Mouse (Mus musculus): ENCODE results near the gene Llgl2. TPM values are rescaled to one million over a fixed set of nuclear protein-coding genes. Genes with fewer than 3 reads are reported as not detected.

Llgl2 gene
- 12.8 and 20.8 TPM in 2 replicates for polyA plus RNA-seq (2012)

DNA sequence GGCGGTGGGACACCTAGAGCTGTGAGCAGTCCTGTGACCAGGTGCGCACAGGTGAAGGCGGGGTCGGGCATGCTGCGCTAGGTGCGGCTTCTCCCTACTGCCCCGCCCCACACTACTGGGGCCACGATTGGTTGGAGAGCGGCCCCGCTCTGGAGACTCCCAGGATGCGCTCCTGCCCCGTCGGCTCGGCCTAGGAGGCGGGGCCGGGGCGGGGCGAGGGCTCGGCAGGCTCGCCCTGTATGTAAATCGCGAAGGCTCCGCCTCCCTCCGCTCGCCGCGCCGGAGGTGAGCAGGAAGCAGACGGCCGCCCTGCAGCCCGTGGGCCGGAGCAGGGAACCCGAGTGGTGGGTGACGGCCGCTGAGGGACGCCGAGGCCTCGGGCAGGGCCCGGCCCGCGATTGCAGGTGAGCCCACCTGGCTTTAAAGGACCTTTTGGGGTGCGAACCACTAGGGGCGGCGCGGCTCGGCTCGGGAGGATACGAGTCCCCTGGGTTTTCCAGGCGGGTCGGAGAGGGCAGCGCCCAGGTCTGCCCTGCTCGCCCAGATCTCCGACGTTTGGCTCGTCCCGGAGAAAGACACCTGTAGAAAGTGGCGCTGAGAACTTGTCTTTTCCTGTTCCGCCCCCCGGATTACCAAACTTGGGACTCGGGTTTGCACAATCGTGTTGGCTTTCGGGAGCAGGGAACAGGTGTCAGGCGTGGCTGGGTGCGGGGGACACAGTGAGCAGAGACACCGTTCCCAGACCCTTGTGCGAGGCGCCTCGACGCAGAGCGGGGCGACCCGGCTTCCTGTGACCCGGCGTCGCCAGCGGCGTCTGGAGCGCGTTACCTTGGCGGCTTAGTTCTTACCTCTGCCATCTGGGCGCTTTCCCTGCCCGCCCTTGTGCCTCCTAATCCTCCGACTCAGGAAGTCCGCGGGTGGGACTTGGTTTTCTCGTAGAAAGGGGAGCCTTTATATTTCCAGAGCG lies at the start of gene Llgl2:
Gene Llgl2 (plus strand): TSS at position 276 of the 967 bp plus-strand sequence.

DNA sequence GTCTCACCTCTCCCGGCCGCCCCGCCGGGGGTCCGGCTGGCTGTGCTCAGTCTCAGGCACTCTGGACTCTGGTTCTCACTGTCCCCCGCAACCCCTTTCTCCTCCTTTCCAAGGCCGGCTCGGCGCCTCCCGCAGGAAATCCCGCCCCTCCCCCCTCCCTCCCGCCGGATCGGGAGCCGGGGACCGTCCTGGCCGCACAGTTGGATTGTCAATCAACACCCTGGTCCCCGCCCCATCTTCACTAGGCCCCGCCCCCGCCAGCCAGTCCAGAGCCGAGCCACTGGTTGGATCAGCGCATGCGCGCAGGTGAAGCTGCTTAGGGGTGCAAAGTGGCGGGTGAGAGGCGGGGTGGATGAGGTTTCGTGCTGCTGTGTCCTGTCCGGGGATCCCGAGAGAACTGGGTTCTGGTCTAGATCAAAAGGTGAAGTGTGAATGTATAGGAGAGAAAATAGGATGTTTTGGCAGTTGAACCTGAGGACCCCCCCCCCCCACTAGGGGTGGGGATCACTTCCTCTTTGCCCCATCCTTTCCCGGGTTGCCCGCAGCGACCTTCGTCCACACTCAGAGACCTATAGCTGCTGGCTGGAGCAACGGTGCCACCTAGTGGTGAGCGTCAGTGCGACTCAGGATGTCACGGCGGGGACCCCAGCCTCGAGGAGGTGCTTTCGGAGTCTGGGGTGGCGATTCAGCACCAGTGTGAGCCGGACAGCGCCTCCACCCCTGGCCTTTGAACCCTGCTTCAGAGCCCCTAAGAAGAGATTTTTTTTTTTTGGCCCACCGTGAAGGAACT lies 10.1 kb upstream of the Llgl2 start, which contains the start of gene Caskin2:
Gene Caskin2 (minus strand): TSS at position 133 of the 790 bp plus-strand sequence.

DNA sequence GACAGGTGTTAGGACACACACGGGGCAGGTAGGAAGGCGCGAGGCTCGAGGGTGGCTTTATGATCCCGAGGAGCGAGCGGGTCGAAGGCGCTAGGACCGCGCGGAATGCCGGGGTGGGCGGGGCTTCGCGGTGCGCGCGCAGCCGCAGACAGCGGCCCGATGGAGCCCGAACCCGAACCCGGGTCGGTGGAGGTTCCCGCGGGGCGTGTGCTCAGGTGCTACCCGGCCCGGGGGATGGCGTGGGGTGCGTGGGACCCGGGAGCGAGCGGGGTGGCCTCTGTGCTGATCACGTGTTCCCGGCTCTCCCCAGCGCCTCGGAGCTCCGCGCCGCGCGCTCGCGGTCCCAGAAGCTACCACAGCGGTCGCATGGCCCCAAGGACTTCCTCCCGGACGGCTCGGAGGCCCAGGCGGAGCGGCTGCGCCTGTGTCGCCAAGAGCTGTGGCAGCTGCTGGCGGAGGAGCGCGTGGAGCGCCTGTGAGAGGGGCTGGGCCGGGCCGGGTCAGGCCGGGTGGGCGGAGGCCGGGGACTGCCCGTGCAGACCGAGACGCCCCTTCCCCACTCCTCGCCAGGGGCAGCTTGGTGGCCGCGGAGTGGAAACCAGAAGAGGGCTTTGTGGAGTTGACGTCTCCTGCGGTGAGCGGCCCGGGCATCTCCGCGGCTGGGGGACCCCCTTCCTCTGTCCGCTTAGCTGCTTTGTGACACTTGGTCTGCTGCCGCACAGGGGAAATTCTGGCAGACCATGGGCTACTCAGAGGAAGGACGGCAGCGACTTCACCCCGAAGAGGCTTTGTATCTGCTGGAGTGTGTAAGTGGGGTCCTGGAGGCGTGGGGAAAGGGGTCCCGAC lies 9.0 kb upstream of the Llgl2 start, which contains the start of gene Tsen54:
Gene Tsen54 (plus strand): TSS at position 120 of the 846 bp plus-strand sequence.

DNA sequence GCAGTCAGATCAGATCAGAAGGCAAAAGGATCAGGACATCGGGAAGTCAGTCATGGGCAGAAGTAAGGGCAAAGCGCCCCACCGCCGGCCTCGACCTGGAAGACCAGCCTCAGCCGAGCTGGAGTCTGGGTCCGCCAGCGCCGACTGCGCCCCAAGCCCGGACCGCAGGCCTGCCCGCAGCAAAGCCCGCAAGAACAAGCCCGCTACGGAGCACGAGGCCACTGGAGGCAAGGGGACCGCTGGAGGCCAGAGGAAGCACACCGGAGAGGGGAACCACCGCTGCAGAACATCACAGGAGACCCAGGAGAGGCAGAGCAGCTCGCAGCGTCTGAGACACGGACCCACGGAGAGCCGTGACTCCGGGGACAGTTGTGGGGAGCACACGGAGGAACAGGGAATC lies 34.5 kb downstream of the Llgl2 start, which contains the start of gene Myo15b:
Gene Myo15b (plus strand): TSS at position 53 of the 400 bp plus-strand sequence.

DNA sequence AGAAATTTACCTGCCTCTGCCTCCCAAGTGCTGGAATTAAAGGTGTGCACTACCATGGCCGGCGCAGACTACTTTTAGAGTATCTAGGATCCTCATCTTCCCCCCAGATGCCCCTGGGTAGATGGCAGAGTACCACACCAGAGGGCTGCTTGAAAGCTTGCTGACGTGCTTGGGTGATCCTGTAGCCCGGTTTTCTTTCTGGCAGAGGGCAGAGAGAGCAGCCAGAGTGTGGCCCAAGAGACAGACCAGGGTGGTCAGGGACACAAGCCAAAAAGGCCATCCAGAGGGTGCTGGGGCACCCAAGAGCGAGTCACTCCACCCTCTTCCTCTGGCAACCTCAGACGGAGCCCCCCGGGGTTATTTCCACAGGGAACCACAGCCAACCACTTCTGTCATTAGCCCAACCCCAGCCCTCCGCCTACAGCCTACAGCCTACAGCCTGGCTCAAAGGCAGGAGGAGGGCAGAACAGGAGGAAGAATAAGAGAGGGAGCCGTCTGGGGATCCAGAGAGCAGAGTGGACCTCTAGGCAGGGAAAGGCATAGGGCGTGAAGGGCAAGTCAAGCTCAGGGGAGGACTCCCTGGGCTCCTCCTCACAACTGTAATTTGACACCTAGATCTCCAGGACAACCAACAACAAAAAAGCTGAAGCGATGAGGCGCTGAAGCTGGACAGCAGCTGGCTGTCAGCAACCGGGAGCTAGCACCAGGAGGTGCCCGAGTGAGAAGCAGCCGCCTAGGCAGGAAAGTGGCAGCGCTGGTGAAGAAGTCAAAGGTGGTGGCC lies 75.8 kb downstream of the Llgl2 start, which contains the start of gene Smim5:
Gene Smim5 (plus strand): TSS at position 481 of the 781 bp plus-strand sequence.

Other genes starting within 250 kb of the Llgl2 start
- gene Mrps7, start 220.1 kb upstream of the Llgl2 start, polyA plus RNA-seq (2012), result 59.0 and 61.7 TPM in 2 replicates
- 109 and 133 TPM in 2 replicates for gene Gga3, start 220.0 kb upstream of the Llgl2 start, polyA plus RNA-seq (2012)
- 22.9 and 27.4 TPM in 2 replicates for gene Mif4gd, start 211.1 kb upstream of the Llgl2 start, polyA plus RNA-seq (2012)
- 28.6 and 28.8 TPM in 2 replicates for gene Slc25a19, start 195.8 kb upstream of the Llgl2 start, polyA plus RNA-seq (2012)
- gene Grb2, start 115.5 kb upstream of the Llgl2 start, polyA plus RNA-seq (2012), result 87.8 and 104 TPM in 2 replicates
- 69.4 and 70.7 TPM in 2 replicates for gene Tmem94, start 58.6 kb upstream of the Llgl2 start, polyA plus RNA-seq (2012)
- gene Caskin2, start 10.4 kb upstream of the Llgl2 start, polyA plus RNA-seq (2012), result 20.0 and 25.9 TPM in 2 replicates
- gene Tsen54, start 9.3 kb upstream of the Llgl2 start, polyA plus RNA-seq (2012), result 86.5 and 92.0 TPM in 2 replicates
- 6.0 and 7.2 TPM in 2 replicates for gene Myo15b, start 34.4 kb downstream of the Llgl2 start, polyA plus RNA-seq (2012)
- 13.3 and 20.5 TPM in 2 replicates for gene Smim5, start 75.9 kb downstream of the Llgl2 start, polyA plus RNA-seq (2012)
- gene Smim6, start 88.0 kb downstream of the Llgl2 start, polyA plus RNA-seq (2012), result 0.11 and 0.25 TPM in 2 replicates
- 27.2 and 27.8 TPM in 2 replicates for gene Sap30bp, start 109.2 kb downstream of the Llgl2 start, polyA plus RNA-seq (2012)
- gene Recql5, start 109.4 kb downstream of the Llgl2 start, polyA plus RNA-seq (2012), result 20.8 and 23.6 TPM in 2 replicates
- 0.71 and 1.1 TPM in 2 replicates for gene Itgb4, start 150.7 kb downstream of the Llgl2 start, polyA plus RNA-seq (2012)
- 84.2 and 104 TPM in 2 replicates for gene Galk1, start 188.7 kb downstream of the Llgl2 start, polyA plus RNA-seq (2012)
- gene H3f3b, start 203.9 kb downstream of the Llgl2 start, polyA plus RNA-seq (2012), result 1,041 and 1,153 TPM in 2 replicates
- gene Unk, start 206.3 kb downstream of the Llgl2 start, polyA plus RNA-seq (2012), result 52.5 and 55.4 TPM in 2 replicates

Data from megakaryocyte-erythroid progenitor cell, adult 5 weeks (primary cell).